Mouse (Mus musculus): ENCODE results near the gene Pdss2.

Gene Pdss2

GRCm38 (mm10) chr10:43294331-43294730, 73.0 kb downstream of the Pdss2 start:
- in situ Hi-C loops (cut with MboI; ENCODE audit: unreplicated experiment in 2 of 2): no loop called here

- in situ Hi-C loops (cut with MboI; ENCODE audit: unreplicated experiment in 2 of 2): no loop called here
Measured at GRCm38 (mm10) chr10:43308105-43308810, 87.0 kb downstream of the Pdss2 start.

GRCm38 (mm10) chr10:43310781-43311392, 89.6 kb downstream of the Pdss2 start:
- in situ Hi-C loops (cut with MboI; ENCODE audit: unreplicated experiment in 2 of 2): no loop called here

GRCm38 (mm10) chr10:43312211-43312610, 90.9 kb downstream of the Pdss2 start:
- in situ Hi-C loops (cut with MboI; ENCODE audit: unreplicated experiment in 2 of 2): no loop called here

GRCm38 (mm10) chr10:43312658-43313417, 91.6 kb downstream of the Pdss2 start:
- in situ Hi-C loops (cut with MboI; ENCODE audit: unreplicated experiment in 2 of 2): no loop called here

- in situ Hi-C loops (cut with MboI; ENCODE audit: unreplicated experiment in 2 of 2): no loop called here
Measured at GRCm38 (mm10) chr10:43315228-43315627, 93.9 kb downstream of the Pdss2 start.

GRCm38 (mm10) chr10:43317327-43317951, 96.2 kb downstream of the Pdss2 start:
- in situ Hi-C loops (cut with MboI; ENCODE audit: unreplicated experiment in 2 of 2): no loop called here

GRCm38 (mm10) chr10:43321019-43321418, 99.7 kb downstream of the Pdss2 start:
- in situ Hi-C loops (cut with MboI; ENCODE audit: unreplicated experiment in 2 of 2): no loop called here

GRCm38 (mm10) chr10:43322446-43323178, 101.3 kb downstream of the Pdss2 start:
- in situ Hi-C loops (cut with MboI; ENCODE audit: unreplicated experiment in 2 of 2): no loop called here

GRCm38 (mm10) chr10:43323386-43323785, 102.1 kb downstream of the Pdss2 start:
- in situ Hi-C loops (cut with MboI; ENCODE audit: unreplicated experiment in 2 of 2): no loop called here

GRCm38 (mm10) chr10:43329813-43330212, 108.5 kb downstream of the Pdss2 start:
- in situ Hi-C loops (cut with MboI; ENCODE audit: unreplicated experiment in 2 of 2): no loop called here

- in situ Hi-C loops (cut with MboI; ENCODE audit: unreplicated experiment in 2 of 2): no loop called here
Measured at GRCm38 (mm10) chr10:43330691-43331090, 109.4 kb downstream of the Pdss2 start.

- in situ Hi-C loops (cut with MboI; ENCODE audit: unreplicated experiment in 2 of 2): no loop called here
Measured at GRCm38 (mm10) chr10:43331931-43332701, 110.8 kb downstream of the Pdss2 start.

GRCm38 (mm10) chr10:43335874-43336273, 114.6 kb downstream of the Pdss2 start:
- in situ Hi-C loops (cut with MboI; ENCODE audit: unreplicated experiment in 2 of 2): no loop called here

GRCm38 (mm10) chr10:43337110-43337509, 115.8 kb downstream of the Pdss2 start:
- in situ Hi-C loops (cut with MboI; ENCODE audit: unreplicated experiment in 2 of 2): no loop called here

GRCm38 (mm10) chr10:43339811-43340210, 118.5 kb downstream of the Pdss2 start:
- in situ Hi-C loops (cut with MboI; ENCODE audit: unreplicated experiment in 2 of 2): no loop called here

- in situ Hi-C loops (cut with MboI; ENCODE audit: unreplicated experiment in 2 of 2): no loop called here
Measured at GRCm38 (mm10) chr10:43349718-43350117, 128.4 kb downstream of the Pdss2 start.

GRCm38 (mm10) chr10:43357884-43358283, 136.6 kb downstream of the Pdss2 start:
- in situ Hi-C loops (cut with MboI; ENCODE audit: unreplicated experiment in 2 of 2): no loop called here

- in situ Hi-C loops (cut with MboI; ENCODE audit: unreplicated experiment in 2 of 2): no loop called here
Measured at GRCm38 (mm10) chr10:43362947-43363346, 141.7 kb downstream of the Pdss2 start.

- in situ Hi-C loops (cut with MboI; ENCODE audit: unreplicated experiment in 2 of 2): no loop called here
Measured at GRCm38 (mm10) chr10:43363431-43363851, 142.2 kb downstream of the Pdss2 start.
